Mouse (Mus musculus) hindbrain, embryonic 13.5 days (tissue): ENCODE measurements at regions not wholly inside any gene's neighbourhood (a gene's known extent, or its start where the extent isn't known, plus 50 kb on each side); places are given as distances from the start of the nearest gene placed in this dataset.
A peak's percentile ranks its signal among the peaks of the same experiment; 100 is the strongest.
"Not testable (repeated sequence)": the region's sequence is repeated elsewhere in the genome, so short reads cannot be mapped to it uniquely, and the experiment has no call there.

Experiments used
- ATAC-seq: fragments of 200-750 bp; cut with Nextera tagmentation; 2 replicates; pipeline ENCODE4 v1.8.0; 2017; ENCODE audit warnings: moderate TSS enrichment; ENCODE audit not compliant: low FRiP score
- H3K27ac ChIP-seq: fragments of 300-500 bp; sonication (generic); 2 replicates; pipeline ENCODE4 v1.5.1; 2015; ENCODE audit warnings: inconsistent platforms, mild to moderate bottlenecking, moderate library complexity
- H3K27me3 ChIP-seq: fragments of 300-500 bp; sonication (generic); 2 replicates; pipeline ENCODE4 v1.6.1; 2015; ENCODE audit warnings: mild to moderate bottlenecking, inconsistent platforms
- H3K36me3 ChIP-seq: fragments of 300-500 bp; sonication (generic); 2 replicates; pipeline ENCODE4 v1.6.1; 2015; ENCODE audit warnings: mild to moderate bottlenecking, inconsistent platforms
- H3K4me1 ChIP-seq: fragments of 300-500 bp; sonication (generic); replicated peaks from 2 replicates; pipeline ENCODE4 v1.6.1; 2015; ENCODE audit warnings: inconsistent platforms
- H3K4me2 ChIP-seq: fragments of 300-500 bp; sonication (generic); 2 replicates; pipeline ENCODE4 v1.6.1; 2015; ENCODE audit warnings: inconsistent platforms, mild to moderate bottlenecking, moderate library complexity
- H3K4me3 ChIP-seq: fragments of 300-500 bp; sonication (generic); 2 replicates; pipeline ENCODE4 v1.5.1; 2015; ENCODE audit warnings: mild to moderate bottlenecking, inconsistent platforms
- H3K9ac ChIP-seq: fragments of 300-500 bp; sonication (generic); 2 replicates; pipeline ENCODE4 v1.6.1; 2015; ENCODE audit warnings: mild to moderate bottlenecking, inconsistent platforms
- H3K9me3 ChIP-seq: fragments of 300-500 bp; sonication (generic); 2 replicates; pipeline ENCODE4 v1.6.1; 2016; ENCODE audit warnings: inconsistent platforms
- WGBS: fragments of 180-500 bp; shearing (Covaris S2); methylation state at CpG from one replicate; pipeline ENCODE4 v1.1.7; 2015; 5-methylcytosine and 5-hydroxymethylcytosine counted together

- peak; percentile 96 for ATAC-seq
- 46% methylated on average over 44 of the region's 47 CpGs for WGBS
- H3K9ac ChIP-seq = not testable (repeated sequence)
These were observed 57.1 kb upstream of the Gm21119 start for GRCm38 (mm10) chr8:20557609-20558008.

More at GRCm38 (mm10) chr8:20557609-20558008, 57.1 kb upstream of the Gm21119 start:
- H3K4me1 ChIP-seq, H3K27me3 ChIP-seq, H3K36me3 ChIP-seq, H3K9me3 ChIP-seq, H3K27ac ChIP-seq: not testable (repeated sequence)
- H3K4me3 ChIP-seq = peak overlapping the region; percentile 31
- H3K4me2 ChIP-seq = peak overlapping the region; percentile 36
